Mouse (Mus musculus): ENCODE results near the gene Sec1. TPM values are rescaled to one million over a fixed set of nuclear protein-coding genes. Genes with fewer than 3 reads are reported as not detected.
"Not testable (repeated sequence)": the region's sequence is repeated elsewhere in the genome, so short reads cannot be mapped to it uniquely, and the experiment has no call there.

The Sec1 gene
- polyA plus RNA-seq, 1 experiment: 0.14 TPM

DNA sequence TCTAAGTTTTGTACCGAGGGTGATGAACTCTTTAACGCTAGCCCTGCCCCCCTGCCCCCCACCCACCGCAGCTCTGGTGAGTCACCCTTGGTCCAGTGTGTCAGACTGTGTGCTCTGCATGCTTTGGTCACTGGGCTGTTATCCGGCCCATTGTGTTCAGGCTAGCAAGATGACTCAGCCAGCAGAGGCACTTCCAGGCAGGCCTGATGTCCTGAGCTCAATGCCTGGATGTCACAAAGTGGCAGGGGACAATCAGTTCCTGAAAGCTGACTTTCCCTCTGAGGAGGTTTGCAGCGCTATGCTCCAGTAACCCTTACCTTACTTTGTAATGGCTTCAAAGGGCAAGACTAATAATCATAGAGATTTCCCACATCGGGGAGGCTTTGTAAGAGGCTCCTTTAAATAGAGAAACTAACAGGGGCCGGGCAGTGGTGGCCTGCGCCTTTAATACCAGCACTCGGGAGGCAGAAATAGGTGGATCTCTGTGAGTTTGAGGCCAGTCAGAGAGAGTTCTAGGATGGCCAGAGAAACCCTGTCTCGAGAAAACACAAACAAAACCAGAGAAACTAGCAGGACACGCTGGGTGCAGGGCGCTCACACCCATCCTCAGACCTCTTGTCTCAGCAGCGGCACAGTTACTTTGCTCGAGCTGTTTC lies 14.1 kb downstream of the Sec1 start:
- DNase-seq (ENCODE audit: low spot score): no peak

DNA sequence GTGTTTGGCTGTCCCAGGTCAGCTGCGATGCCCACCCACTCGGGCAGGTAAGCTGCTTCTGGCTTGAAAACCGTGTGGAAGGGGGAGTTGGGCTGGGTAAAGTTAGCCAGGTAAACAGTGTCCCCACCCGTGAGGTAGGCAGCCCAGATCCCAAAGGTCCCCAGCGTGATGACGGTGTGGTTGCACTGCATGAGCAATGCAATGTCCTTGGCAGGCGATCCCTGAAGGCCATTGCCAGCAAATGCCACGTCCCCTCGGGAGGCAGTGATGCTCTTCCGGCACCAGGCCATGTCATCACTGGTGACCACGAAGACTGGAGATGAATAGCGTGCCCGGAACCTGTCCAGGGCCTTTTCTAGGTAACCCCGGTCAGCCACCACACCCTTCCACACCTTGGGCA lies 15.7 kb downstream of the Sec1 start:
- no peak for DNase-seq (ENCODE audit: low spot score)

DNA sequence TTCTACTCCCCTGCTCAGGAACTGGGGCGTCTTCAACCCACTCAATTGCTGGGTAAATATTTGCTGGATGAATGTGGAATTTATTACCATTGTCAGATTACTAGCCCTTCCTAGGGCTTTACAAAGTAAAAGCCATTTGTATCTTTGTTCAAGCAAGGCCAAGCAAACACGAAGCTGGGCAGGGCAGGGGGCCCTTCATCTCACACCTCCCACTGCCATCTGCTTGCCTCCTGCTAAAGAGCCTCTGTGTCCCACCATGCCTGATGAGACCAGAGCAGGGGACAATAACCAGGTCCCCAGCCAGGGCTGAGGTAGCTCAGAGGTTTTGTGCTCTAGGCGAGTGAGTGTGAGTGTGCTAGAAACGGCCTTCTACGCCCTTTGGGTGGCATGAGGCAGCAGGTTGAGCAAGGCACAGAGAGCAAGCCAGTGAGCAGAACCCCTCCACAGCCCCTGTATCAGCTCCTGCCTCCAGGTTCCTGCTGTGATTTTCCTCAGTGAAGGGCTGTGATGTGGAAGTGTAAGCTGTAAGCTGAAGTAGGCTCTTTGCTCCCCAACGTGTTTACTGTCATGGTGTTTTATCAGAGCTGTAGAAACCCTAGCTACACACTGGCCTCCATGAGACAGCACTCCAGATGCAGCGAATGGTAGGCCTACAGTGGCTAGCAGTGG lies 16.4 kb downstream of the Sec1 start:
- no peak for DNase-seq (ENCODE audit: low spot score)

DNA sequence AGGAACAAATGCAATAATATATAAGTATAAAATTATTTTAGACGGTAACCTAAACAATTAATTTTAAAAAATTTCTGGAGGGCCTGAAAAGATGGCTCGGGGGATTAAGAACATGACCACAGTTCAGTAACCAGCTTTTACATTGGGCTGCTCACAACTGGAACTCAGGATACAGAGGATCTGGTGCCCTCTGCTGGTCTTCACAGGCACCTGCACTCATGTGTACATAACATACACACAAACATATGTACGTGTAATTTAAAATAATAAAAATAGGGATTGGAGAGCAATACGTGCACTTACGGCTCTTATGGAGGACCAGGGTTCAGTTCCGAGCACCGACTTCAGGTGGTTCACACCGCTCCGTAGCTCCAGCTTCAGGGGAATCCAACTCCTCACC lies 25.3 kb downstream of the Sec1 start:
- no peak for DNase-seq (ENCODE audit: low spot score)

DNA sequence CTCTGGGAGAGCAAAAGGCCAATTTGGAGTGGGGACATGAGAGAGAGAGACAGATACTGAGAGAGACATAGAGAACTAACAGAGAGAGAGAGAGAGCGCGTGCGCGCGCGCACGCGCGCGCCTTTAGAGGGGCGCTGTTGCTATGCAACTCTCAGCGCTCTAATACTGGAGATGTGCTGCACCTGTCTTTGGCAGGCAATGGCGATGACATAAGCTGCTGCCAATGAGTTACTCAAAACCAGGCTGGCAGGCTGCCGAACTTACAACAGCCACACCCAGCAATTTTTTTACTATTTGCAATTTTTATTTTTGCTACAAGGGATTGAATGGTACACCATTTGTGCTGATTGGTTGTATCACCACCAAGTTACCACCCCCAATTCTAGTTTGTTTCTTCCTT lies 26.4 kb downstream of the Sec1 start:
- DNase-seq (ENCODE audit: low spot score): no peak

DNA sequence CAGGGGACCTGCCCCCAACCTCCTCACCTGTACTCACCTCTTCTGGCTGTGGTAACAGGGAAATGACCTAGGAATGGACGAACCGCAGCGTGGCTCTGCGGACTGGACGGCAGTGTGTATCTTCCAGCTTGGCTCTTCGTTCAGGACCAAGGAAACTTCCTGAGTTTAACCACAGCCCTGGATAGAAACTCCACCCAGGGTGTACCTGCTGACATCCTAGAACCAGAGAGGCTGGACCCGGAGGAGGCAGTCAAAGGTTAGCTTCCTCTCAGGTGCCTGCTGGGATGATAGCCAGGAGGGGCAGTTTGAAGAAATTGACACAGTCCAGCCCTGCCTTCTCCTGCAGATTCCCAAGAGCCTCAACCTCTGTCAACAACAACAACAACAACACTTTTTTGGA lies 28.0 kb downstream of the Sec1 start, which contains the start of gene Fut2:
Gene Fut2 (minus strand): TSS at position 234 of the 400 bp plus-strand sequence.
- DNase-seq (ENCODE audit: low spot score): no peak

DNA sequence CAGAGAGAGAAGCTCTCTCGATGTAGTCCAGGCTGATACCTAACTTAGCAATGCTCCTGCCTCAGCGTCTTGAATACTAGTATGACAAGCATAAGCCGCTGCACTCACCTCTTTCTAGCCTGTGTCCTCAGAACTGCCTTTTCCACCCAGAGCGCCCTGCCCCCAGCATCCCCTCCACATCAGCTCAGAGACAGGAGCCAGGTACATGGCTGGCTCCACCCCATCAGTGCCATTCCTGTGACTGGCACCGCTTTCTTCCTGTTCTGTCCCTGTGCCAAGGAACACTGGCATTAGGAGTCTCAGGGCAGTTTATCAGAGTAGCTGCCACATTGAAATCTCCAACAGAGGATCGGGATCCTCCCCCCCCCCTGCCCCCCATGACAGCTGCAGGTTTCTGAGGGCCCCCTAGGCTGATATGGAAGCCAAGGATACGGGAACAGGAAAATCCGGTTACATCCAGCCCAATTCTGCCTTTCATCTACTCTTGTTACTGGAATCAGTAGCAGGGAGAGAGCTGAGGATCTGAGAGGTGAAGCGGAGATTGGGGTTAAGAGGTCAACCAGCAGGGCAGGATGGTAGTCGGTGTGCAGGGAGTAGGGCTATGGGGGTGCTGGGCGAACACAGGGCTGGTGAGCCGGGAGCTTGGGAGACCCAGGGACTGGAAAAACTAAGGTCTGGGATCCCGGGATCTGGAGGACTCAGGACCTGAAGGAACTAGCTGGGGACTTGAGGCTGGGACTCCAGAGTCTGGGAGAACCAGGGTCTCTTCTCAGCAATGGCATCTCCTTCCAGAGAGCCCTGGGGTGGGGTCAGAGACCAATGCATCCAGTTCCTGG lies 28.7 kb downstream of the Sec1 start:
- no peak for DNase-seq (ENCODE audit: low spot score)

DNA sequence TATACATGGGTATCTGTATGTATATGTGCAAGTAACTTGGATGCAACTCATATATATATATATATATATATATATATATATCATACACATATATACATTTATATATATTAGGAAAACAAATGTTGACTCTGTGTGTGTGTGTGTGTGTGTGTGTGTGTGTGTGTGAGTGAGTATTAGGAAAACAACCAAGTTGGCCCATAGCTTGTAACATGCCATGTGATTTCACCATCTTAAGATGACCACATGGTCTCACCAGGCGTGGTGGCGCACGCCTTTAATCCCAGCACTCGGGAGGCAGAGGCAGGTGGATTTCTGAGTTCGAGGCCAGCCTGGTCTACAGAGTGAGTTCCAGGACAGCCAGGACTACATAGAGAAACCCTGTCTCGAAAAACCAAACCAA lies 32.5 kb downstream of the Sec1 start:
- not testable (repeated sequence) for DNase-seq (ENCODE audit: low spot score)

DNA sequence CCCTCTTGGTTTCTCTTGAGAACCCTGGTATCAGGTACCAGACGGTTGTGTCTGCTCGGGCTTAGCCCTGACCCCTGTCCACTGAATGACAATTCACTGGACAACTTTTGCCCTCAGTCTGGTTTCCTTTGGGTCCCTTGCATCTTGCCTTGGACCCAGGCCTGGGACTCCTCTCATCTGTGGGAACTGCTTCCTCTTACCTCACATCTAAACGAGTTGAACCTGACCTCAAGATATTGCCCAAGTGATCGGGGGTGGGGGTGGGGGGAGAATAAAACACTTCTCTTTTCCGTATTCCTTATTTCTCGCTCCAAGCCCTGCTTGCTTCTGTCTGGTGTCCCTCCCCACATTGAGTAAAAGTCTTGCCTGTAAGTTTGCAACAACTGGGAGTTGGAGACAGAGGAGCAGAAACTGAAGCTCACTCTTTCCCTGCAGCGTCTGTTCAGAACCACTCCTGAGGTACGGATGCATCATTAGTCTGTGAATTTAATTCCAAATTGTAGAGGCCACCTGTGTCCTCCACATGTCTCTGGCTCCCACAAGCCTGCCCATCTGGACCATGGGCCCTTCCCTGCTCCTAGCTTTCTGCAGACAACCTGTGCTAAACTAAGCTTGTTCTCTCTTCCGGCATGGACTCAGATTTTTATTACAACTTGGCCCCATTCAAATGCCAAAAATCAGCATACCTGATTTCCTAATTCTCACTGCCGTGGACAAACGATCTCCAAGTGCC lies 33.3 kb downstream of the Sec1 start:
- DNase-seq (ENCODE audit: low spot score): no peak

DNA sequence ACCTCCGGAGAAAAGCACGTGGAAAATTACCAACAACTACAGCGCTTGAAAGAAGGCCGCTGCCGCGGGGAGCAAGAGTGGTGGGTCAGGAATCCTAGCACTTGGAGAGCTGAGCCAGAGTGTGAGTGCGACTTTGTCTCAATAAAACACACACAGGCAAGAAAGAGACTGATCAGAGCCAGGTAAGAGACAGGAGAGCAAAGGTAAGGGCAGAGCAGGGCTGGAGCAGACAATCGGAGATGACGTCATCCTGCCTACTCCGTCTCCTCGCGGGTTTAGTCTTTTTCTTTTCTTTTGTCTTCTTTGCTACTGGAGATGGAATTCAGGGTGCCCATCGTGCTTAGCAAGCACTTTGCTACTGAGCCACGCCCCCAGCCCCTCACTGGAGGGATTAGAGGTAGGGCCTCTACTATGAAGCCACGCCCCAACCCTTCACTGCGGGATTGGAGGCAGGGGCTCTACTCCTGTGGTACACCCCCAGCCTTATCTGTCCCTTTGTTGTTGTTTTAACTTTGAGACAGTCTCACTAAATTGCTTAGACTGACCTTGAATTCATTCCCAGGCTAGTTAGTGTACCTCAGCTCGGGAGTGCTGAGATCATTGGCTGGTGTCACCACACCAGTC lies 39.7 kb downstream of the Sec1 start:
- no peak for DNase-seq (ENCODE audit: low spot score)

DNA sequence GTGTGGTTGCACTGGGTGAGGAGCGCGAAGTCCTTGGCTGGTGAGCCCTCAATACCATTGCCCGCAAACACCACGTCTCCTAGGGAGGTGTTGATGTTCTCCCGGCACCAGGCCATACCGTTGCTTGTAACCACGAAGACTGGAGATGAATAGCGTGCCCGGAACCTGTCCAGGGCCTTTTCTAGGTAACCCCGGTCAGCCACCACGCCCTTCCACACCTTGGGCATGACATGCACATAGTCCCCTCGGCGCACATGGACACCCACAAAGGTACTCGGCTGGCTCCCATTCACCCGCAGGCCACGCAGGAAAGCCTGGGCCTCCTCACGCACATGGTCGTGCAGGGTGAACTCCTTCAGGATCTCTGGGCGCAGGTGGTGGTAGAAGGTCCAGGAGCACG lies 43.7 kb downstream of the Sec1 start:
- not testable (repeated sequence) for DNase-seq (ENCODE audit: low spot score)

DNA sequence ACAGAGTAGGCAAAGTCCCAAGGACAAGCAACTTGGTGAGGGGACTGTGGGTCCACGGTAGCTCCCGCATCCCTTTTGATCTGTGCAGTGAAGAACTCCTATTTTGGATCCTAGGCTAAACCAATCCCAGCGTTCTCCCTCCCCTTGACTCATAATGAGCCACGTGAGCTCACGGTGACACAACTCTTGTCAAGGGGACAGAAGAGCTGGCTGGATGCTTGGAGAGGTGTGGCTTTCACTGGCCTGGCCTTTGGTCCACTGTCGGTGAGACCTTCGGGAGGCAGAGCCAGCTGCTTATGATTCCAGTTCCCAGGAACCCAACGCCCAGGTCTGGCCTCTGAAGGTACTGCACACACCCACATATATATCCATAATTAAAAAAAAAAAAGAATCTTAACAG lies 44.9 kb downstream of the Sec1 start:
- no peak for DNase-seq (ENCODE audit: low spot score)

DNA sequence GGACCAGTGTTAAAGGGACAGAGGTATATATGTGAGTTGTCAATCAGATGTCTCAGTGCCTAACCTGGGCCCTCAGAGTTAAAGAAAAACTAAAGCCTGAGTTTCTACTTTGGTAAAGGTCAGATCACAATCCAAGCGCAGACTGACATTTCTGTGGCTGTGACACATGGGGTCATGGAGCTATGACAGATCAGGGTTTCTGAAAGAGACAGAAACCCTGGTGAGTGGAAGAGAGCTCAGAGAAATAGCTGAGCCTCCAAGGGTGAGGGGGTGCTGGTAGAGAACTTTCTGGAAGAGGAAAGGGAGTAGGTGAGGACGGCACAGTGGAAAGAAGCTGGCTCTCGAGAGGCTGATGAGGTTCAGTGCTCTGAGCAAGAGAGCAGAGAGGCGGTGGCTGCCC lies 47.5 kb downstream of the Sec1 start:
- no peak for DNase-seq (ENCODE audit: low spot score)

DNA sequence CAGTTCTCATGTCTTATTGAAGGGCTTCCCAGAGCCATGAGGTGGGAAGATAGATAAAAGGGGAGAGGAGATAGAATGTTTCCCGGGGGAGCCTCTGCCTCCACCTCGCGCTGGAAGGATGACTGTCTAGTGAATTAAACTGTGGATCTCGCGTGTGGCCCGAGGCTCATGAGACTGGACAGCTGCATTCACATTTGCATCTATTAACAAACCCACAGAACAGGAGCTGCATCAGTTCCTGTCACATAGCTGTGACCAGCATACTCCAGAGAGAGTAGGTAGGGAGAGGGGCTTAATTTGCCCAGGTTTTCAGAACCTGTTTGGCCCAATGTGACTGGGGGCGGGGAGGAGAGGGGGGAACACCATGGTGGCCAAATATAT lies 48.6 kb downstream of the Sec1 start:
- DNase-seq (ENCODE audit: low spot score): no peak

DNA sequence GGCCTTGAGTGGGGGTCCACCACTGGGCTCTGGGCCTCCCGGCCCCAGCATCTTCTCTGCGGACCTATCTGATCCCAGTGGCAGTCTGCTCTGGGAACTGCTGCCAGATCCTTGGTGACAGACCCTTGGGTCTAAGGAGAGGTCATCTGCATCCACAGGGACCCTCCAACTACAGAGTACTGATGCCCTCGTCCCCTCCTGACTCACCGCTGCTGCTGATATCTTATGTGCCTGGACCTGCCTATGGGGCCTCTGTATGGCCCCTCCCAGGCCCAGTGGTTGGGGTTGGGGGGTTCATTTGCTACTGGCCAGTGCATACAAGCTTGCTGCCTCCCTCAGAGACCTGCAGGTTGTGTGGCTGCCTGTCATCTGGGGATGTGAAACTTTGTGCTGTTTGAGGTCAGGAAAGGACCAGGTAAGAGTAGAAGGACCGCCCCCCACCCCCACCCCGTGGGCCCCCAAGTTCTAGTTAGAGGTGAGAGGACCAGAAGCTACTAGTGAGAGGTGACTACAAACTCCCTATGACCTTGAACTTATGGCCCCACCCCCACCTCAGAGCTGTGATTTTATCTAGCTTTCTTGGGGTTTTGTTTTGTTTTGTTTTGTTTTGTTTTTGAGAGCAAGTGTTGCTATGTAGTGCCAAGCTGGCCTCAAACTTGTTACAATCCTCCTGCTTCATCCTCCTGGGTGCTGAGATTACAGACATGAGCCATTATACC lies 49.2 kb downstream of the Sec1 start:
- no peak for DNase-seq (ENCODE audit: low spot score)

DNA sequence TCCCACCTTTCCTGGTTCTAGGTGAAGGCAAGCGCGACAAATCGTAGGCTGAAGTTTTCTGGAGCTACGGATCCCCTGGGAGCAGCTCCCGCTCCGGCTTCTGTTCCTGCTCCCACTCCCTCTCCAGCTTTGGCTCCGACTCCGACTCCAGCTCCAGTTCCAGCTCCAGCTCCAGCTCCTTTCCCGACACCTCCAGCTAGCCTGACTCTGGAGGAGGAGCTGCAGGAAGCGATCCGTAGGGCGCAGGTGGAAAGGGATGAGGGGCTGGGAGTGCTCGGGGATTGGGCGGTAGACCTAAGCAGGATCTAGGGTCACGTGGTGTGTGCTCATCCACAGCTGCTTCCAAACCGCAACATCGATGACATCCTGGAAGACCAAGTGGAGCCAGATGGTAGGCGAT lies 50.0 kb downstream of the Sec1 start:
- no peak for DNase-seq (ENCODE audit: low spot score)

DNA sequence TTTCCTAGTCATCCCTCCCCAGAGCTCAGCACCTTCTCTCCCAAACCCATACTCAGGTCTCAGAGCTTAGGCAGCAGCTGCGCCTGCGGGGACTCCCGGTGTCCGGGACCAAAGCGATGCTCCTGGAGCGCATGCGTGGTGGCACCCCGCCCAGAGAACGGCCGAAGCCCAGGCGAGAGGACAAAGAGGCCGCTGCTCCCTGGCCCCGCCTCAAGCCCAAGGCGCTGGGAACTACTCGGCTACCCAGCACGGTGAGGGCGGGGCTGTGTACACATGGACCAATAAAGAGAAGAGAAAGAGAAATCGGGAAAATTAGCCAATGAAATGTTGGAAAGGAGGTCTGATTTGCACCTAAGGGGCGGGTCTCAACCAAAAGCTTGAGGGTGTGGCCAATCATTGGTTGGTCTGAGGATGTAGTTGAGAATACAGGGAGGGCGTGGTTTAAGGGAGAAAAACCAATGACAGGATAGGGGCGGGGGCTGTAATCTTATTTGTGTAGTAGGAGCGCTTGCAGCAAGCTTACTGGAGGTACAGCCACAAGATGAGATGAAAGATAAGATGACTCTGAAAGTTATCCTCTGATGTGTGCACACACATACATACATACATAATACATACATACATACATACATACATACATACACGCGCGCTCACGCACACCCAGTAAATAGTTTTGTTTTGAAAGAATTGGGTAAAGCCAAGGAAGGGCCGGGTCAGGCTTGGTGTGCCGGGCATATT lies 50.6 kb downstream of the Sec1 start:
- peak; percentile 72 for DNase-seq (ENCODE audit: low spot score)

DNA sequence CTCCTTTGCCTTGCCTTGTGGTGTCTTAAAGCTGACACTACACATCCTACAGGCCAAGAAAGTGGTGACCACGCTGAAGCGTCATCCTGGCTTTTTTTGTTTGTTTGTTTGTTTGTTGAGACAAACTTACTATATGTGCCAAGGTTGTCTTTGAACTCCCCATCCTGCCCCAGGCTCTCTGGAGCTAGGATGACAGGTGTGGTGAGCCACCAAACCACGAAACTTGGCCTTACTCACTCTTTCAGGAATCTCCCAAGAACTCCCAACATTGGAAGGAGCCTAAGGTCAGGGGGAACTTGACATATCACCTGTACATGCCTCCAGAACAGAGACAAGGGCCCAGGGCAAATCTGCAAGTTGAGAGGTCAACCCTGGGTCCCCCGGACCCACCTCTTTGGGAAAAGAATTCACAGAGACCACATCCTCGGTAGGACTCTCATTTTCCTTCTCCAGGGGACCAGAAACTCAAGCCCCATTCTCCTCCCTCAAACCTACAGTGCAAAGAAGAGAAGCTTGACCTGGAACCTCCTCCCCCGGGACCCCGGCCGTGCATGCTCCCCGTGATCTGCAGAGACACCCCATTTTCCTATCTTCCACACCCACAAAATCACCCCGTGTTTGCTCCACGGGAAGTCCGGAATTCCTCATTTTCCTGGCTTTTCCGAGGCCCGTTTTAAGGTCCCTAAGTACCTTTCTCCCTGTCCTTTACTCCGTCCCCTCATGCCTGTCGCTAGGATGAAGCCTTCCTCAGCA lies 51.5 kb downstream of the Sec1 start:
- no peak for DNase-seq (ENCODE audit: low spot score)

DNA sequence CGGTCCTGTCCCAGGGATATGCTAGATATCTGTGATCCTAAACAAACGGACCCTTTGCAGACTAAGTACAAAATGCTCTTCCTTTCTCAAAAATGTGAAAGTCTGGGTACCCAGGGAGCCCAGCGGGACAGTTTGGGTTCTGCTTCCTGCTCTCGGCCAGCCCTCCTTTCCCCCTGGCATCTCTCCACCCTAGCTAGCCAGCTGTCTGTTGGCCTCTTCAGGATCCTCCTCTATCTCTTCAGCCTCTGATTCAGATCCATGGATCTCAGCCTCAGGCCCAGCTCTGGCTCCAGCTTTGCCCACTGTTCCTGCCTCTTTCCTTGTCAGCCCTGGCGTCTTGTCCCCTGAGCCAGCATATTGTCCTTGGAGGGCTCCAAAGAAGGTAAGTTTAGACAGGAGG lies 52.1 kb downstream of the Sec1 start:
- DNase-seq (ENCODE audit: low spot score): no peak
